Mouse (Mus musculus): ENCODE measurements at regions not wholly inside any gene's neighbourhood (a gene's known extent, or its start where the extent isn't known, plus 50 kb on each side); places are given as distances from the start of the nearest gene placed in this dataset.

GRCm38 (mm10) chrX:142516406-142517131 lies 126.2 kb upstream of the Acsl4 start:
- Histone ChIP-seq H3K27ac (no peak overlapping the region), H3K4me3 (no peak overlapping the region)
- intact Hi-C loops (cut with DNase I): no loop called here
- TF ChIP-seq CTCF (IDR thresholded peaks at IDR 0.05): no peak
- no peak for DNase-seq (ENCODE audit: extremely low spot score in 1 of 2, low spot score in 2 of 2)

DNA sequence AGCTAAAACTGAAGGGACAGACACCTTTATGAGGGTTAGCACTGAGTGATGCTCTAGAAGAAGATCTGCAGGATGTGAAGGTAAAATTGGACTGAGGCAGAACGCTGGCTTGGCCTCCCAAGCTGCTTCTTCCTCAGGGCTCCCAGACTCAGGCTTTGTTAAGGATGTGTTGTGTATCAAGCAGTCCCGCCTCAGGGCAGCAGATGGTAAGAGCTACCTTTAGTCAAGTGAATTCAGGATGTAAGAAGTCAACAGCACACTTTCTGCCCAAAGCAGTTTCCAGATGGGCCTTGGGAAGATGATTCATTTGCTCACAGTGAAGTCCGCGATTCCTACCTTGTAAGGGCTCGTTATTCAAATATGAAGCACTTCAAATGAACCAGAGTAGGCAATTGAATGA lies 126.9 kb upstream of the Acsl4 start:
- Histone ChIP-seq H3K27ac (no peak overlapping the region), H3K4me3 (no peak overlapping the region)
- no peak for TF ChIP-seq CTCF (IDR thresholded peaks at IDR 0.05)
- intact Hi-C loops (cut with DNase I): no loop called here
- DNase-seq (ENCODE audit: extremely low spot score in 1 of 2, low spot score in 2 of 2): no peak

DNA sequence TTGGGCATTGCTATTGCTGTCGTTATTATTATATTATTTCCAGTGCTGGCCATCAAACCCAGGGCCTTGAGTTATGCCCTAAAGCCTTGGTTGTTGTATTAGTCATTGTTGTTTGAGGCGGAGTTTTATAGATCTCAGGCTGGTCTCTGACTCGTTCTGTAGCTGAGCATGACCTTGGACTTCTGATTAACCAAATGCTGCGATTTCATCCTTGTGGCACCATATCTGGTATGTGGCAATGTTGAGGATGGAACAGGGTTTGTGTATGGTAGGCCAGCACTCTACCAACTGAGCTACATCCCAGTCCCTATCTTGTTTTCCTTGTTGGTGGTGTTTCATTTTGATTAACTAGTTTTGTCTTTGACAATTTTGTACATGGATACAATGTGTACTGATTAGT lies 130.7 kb upstream of the Acsl4 start:
- no peak overlapping the region for H3K4me3 ChIP-seq
- intact Hi-C loops (cut with DNase I): no loop called here
- H3K27ac ChIP-seq: no peak overlapping the region
- no peak for TF ChIP-seq CTCF (IDR thresholded peaks at IDR 0.05)
- DNase-seq (ENCODE audit: extremely low spot score in 1 of 2, low spot score in 2 of 2): no peak

DNA sequence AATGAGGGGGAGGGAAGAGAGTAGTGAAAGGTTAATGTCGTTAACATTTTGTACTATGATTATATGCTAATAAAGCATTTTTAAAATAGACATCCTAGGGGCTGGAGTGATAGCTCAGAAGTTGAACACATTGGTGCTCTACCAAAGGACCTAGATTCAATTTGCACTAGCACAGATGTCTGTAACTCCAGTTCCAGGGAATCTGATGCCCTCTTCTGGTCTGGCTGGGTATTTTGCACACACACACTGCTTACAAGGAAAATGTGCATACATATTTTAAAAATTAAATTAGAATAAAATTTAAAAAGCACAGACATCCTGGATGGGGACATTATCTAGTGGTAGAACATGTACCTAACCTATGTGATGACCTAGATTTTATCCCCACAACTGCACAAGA lies 136.6 kb upstream of the Acsl4 start:
- TF ChIP-seq CTCF (IDR thresholded peaks at IDR 0.05): peak; percentile 56
- Histone ChIP-seq H3K27ac (no peak overlapping the region), H3K4me3 (no peak overlapping the region)
- intact Hi-C loops (cut with DNase I): no loop called here
- DNase-seq (ENCODE audit: extremely low spot score in 1 of 2, low spot score in 2 of 2): peak in 1 of 2 experiments; percentile 11

DNA sequence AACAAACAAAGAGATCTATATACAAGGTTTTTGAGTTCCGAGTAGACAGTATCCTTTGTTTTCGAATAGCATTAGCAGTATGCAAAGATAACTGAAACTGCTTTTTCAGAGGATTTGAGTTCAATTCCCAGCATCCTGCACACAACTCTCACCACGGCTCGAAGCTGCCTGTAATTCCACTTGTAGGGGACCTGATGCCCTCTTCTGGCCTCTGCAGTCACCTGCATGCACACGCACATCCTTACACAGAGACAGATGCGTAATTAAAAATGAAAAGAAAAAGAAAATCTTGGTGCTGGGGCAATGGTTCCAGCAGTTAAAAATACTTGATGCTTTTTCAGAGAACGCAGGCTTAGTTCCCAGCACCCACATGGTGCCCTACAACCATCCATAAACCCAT lies 139.6 kb upstream of the Acsl4 start:
- no peak overlapping the region for H3K4me3 ChIP-seq
- no peak overlapping the region for H3K27ac ChIP-seq
- DNase-seq (ENCODE audit: extremely low spot score in 1 of 2, low spot score in 2 of 2): no peak
- no peak; the same call in 1 of the 2 replicates for TF ChIP-seq CTCF (IDR thresholded peaks at IDR 0.05)
- intact Hi-C loops (cut with DNase I): loop anchor here (10.0 kb wide), 1 partner anchor 295 kb away; no protein-coding TSS in a partner anchor

DNA sequence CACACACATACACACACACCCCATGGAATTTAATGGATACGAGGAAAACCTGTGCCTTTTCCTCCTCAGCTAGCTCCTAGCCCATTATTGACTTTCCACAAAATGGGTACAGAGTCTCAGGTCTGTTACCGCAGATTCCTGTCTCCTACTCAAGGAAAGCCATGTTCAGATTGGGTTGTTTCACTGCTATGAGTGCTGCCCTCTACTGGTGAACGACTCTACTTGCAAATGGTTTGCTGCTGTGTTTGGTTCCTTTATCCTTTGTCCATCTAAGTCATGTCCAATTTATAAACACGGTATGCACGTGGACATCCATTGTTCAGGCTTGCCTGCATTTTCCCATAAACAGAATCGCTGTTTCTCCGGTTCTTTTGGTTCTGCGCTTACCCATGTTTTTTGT lies 144.4 kb upstream of the Acsl4 start:
- intact Hi-C loops (cut with DNase I): loop anchor here (2.0 to 10.0 kb wide), 2 partner anchors 162 to 300 kb away; no protein-coding TSS in a partner anchor
- no peak overlapping the region for H3K4me3 ChIP-seq
- peak in 1 of 2 experiments; percentile 13 for DNase-seq (ENCODE audit: extremely low spot score in 1 of 2, low spot score in 2 of 2)
- no peak overlapping the region for H3K27ac ChIP-seq
- peak; percentile 74 for TF ChIP-seq CTCF (IDR thresholded peaks at IDR 0.05)

GRCm38 (mm10) chrX:142535540-142535939 lies 145.2 kb upstream of the Acsl4 start:
- intact Hi-C loops (cut with DNase I): loop anchor here (2.0 to 10.0 kb wide), 2 partner anchors 163 to 301 kb away; no protein-coding TSS in a partner anchor
- Histone ChIP-seq H3K4me3 (no peak overlapping the region), H3K27ac (no peak overlapping the region)
- TF ChIP-seq CTCF (IDR thresholded peaks at IDR 0.05): no peak
- DNase-seq (ENCODE audit: extremely low spot score in 1 of 2, low spot score in 2 of 2): no peak

DNA sequence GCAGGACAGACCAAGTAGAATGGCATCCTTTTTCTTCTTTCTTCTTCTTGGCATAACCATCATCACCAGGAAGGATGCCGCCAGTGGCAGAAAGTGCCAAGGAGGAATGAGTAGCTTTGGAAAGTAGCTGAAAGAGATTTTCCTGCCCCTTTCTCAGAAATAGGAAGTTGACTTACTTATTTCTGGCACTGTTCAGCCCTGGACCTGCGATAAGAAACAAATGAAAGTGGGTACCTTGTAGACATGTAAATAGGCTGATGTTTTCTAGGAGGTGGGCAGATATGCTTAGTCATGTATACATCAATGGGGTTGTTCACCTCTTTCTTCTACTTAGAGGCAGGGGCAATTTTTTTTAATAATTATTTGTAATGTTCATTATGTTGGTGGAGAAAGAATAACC lies 145.3 kb upstream of the Tmem164 start:
- intact Hi-C loops (cut with DNase I): loop anchor here (2.0 to 10.0 kb wide), 2 partner anchors 163 to 301 kb away; no protein-coding TSS in a partner anchor

DNA sequence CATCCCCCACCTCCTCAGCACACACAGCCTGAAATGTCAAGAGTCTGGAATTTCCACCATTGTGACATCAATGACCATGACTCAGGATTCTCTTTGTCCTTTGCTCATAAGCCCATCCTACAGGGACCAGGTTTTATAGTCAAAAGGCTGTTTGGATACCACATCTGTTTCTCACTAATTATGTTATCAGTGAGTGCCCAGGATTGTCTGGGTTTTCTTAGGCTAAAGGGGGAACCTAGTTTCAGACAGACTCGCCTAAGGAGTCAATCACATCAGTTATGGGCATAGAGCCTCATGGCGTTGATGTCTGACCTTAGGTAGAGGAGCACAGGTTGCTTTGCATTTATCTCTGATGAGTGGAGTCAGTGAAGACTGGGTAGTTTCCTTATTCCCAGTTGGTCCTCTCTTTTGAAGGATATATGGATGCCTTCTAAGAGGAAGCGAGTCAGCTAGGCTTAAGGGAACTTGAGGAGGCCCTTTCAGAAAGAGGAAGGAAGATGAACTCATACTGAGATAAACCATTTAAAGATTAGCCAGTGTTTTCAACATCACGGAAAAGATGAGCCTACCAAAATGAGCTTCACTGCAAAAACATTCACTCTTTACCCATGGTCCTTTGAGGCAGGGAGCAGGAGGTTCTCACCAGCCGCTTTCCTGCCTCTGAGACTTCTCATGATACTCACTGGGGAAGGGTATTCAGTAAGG lies 143.8 kb upstream of the Tmem164 start:
- no peak for DNase-seq (ENCODE audit: extremely low spot score in 1 of 2, low spot score in 2 of 2)
- intact Hi-C loops (cut with DNase I): loop anchor here (10.0 kb wide), 1 partner anchor 303 kb away; no protein-coding TSS in a partner anchor
- H3K4me3 ChIP-seq: no peak overlapping the region
- TF ChIP-seq CTCF (IDR thresholded peaks at IDR 0.05): no peak
- H3K27ac ChIP-seq: no peak overlapping the region

More for the DNA sequence above, 145.3 kb upstream of the Tmem164 start:
- Histone ChIP-seq H3K27ac (no peak overlapping the region), H3K4me3 (no peak overlapping the region)
- TF ChIP-seq CTCF (IDR thresholded peaks at IDR 0.05): no peak
- DNase-seq (ENCODE audit: extremely low spot score in 1 of 2, low spot score in 2 of 2): no peak

DNA sequence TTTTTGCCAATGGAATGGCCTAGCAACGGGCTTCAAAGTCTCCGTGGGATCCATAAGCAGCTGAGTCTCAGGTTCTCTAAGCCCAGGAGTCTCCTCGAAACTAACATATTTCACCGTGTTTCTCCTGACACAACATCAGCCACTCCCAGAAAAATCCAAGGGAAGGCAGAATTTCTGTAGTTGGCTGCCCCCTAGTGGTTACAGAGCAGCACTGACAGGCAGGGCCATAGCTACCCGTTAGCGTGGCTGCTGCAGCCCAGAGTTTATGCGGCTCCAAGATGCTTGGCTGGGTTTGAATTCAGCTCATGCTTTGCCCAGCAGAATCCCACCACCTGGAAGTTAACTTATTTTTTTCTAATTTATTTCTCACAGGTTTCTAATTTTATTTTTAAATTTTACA lies 140.9 kb upstream of the Tmem164 start:
- Histone ChIP-seq H3K4me3 (no peak overlapping the region), H3K27ac (no peak overlapping the region)
- intact Hi-C loops (cut with DNase I): loop anchor here (5.0 to 10.0 kb wide), 2 partner anchors 213 to 515 kb away; no protein-coding TSS in a partner anchor
- DNase-seq (ENCODE audit: extremely low spot score in 1 of 2, low spot score in 2 of 2): peak; percentile 55 to 63
- peak; percentile 88 for TF ChIP-seq CTCF (IDR thresholded peaks at IDR 0.05)

DNA sequence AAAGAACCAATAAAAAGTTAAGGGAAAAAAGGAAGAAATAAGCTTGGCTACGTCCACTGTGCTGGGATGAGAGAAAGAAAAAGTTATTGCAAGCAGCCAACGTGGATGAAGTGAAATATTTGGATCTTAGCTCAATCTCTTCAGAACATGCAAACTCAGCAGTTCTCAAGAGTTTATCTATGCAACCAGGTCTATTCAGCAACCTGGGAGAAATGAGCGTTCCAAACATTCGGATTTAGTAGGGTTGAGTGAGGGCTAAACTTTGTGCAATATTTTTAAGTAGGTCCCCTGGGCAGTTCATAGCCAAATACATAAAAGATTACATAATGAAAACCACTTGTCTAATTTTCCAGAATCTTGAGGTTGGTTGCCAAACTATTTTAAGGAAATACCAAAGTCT lies 129.0 kb upstream of the Tmem164 start:
- DNase-seq (ENCODE audit: extremely low spot score in 1 of 2, low spot score in 2 of 2): no peak
- intact Hi-C loops (cut with DNase I): loop anchor here (5.0 kb wide), 1 partner anchor 130 kb away; the partner anchor contains the start of gene Tmem164
- Histone ChIP-seq H3K27ac (no peak overlapping the region), H3K4me3 (no peak overlapping the region)
- no peak for TF ChIP-seq CTCF (IDR thresholded peaks at IDR 0.05)

GRCm38 (mm10) chrX:142554161-142554560 lies 127.0 kb upstream of the Tmem164 start:
- peak in 1 of 2 experiments; percentile 29 for DNase-seq (ENCODE audit: extremely low spot score in 1 of 2, low spot score in 2 of 2)
- TF ChIP-seq CTCF (IDR thresholded peaks at IDR 0.05): peak; percentile 64
- Histone ChIP-seq H3K4me3 (no peak overlapping the region), H3K27ac (no peak overlapping the region)
- intact Hi-C loops (cut with DNase I): loop anchor here (2.0 to 5.0 kb wide), 2 partner anchors 128 to 255 kb away; partner anchors contain the start of gene Tmem164

Data from left cerebral cortex, adult 2 months (tissue).